8 mouse cellular contexts compared by ENCODE assay signal in the genomic region with DNA sequence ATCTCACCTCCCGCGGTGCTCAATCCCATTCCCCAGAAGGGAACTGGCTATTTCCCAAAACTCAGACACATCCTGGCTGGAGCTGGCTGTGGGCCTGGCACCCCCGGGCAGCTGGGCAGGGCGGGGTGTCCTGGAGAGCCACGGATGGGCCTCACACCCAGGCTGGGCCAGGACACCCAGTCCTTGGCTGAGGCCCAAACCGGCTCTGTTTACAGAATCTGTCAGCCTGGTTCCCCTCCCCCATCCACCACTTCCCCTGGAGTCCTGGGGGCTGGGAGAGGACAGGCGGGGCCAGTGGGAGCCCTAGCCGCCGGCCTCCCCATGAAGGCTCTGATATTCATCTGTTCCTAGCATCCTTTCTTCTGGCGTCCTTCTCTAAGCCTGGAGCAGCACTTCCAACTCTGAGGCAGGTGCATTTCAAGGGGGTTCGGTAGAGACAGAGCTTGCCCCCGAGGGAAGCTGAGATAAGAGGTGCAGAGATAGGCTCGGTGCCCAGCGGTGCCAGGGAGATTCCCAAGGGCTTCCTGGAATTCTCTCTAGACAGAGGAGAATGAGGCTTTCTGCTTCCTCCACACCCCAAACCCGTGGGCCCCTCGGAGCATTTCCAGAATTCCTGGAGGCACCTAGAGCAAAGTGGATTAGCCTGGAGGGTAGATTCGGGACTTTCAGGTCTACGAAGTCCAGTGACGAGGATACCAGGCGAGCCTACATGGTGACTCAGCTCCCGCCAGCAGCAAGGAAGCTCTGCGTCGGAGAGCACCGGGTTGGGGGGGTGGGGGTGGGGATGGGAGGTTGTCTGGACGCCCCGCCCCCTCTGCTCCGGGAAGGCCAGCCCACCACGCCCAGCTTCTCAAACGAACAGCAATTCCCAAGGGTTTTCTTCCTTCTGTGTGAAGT. TPM values are rescaled to one million over a fixed set of nuclear protein-coding genes. Genes with fewer than 3 reads are reported as not detected.
DNase-seq lines count a peak whose midpoint lies in the region; ATAC-seq lines count a peak whose summit lies in the region.

No protein-coding gene starts in this region.

- WGBS in intestine, embryonic 14.5 days = 1% methylated on average over 29 of the region's 29 CpGs

- no peaks in the 10 kb centered on the region for H3K36me3 ChIP-seq in intestine, embryonic 14.5 days (ENCODE audit: control insufficient read depth, insufficient read depth, low read length)

- no peaks in the 10 kb centered on the region for H3K27me3 ChIP-seq in intestine, embryonic 14.5 days (replicated peaks; ENCODE audit: control insufficient read depth, insufficient read depth, low read length)

- peak overlapping the region; percentile 29 for H3K9ac ChIP-seq in intestine, embryonic 14.5 days (ENCODE audit: low read length)

- H3K4me3 ChIP-seq in intestine, embryonic 14.5 days (ENCODE audit: low read depth, low read length) = peak overlapping the region; percentile 27

- H3K4me2 ChIP-seq in intestine, embryonic 14.5 days (ENCODE audit: low read length) = peak overlapping the region; percentile 59

- no peaks in the 10 kb centered on the region for H3K9me3 ChIP-seq in intestine, embryonic 14.5 days (ENCODE audit: control insufficient read depth, low read length)

- H3K27ac ChIP-seq in intestine, embryonic 14.5 days (ENCODE audit: low read depth) = peak overlapping the region; percentile 81

- peak; percentile 51 for DNase-seq in T-cell, adult 2 months (ENCODE audit: low spot score)
- peak; percentile 96 for DNase-seq in gastrocnemius, postnatal 14 days
- peak; percentile 84 for DNase-seq in intestine, embryonic 14.5 days (ENCODE audit: low spot score)
- DNase-seq in left cerebral cortex, postnatal 10 days (ENCODE audit: extremely low spot score in 1 of 2, low spot score in 2 of 2) = peak; percentile 60 to 95
- DNase-seq in right cerebral cortex, postnatal 14 days = peak; percentile 82

- peak; percentile 41 for ATAC-seq in common myeloid progenitor, adult 5-6 weeks (replicated peaks; ENCODE audit: low read depth, poor library complexity, severe bottlenecking)
- ATAC-seq in intestine, embryonic 14.5 days (replicated peaks; ENCODE audit: low FRiP score, low TSS enrichment, low read depth) = peak; percentile 87
- ATAC-seq in megakaryocyte progenitor cell, adult 5-6 weeks (replicated peaks; ENCODE audit: poor library complexity) = peak; percentile 36
- ATAC-seq in erythroid progenitor cell, adult 5-6 weeks (replicated peaks; ENCODE audit: low FRiP score, poor library complexity, severe bottlenecking) = no peak

- intact Hi-C loops in gastrocnemius, postnatal 14 days (cut with DNase I; ENCODE audit: low total_unique reads) = no loop called here
- intact Hi-C loops in left cerebral cortex, postnatal 10 days (cut with DNase I) = no loop called here

- peaks cover 13% of the 10 kb centered on the region for H3K4me1 ChIP-seq in intestine, embryonic 14.5 days (replicated peaks; ENCODE audit: control insufficient read depth, insufficient read depth, low read length)

RNA-seq across cellular contexts. Expression of gene Cdkn2aipnl, which starts 51.2 kb away (rescaled TPM):
- 60.7 and 63.6 TPM in 2 replicates for total RNA-seq in common myeloid progenitor, adult 5-6 weeks (2017)
- total RNA-seq in gastrocnemius, postnatal 14 days (2021) = 10 to 100 TPM; 14.8 to 16.2 TPM
- polyA plus RNA-seq in intestine, embryonic 14.5 days (2014; fragmentation: Nextera tagmentation; extraction: Ambion mirVana) = 99.5 and 103 TPM in 2 replicates
- total RNA-seq in left cerebral cortex, postnatal 10 days (2021) = 10 to 100 TPM; 40.9 to 41.6 TPM
- total RNA-seq in megakaryocyte progenitor cell, adult 5-6 weeks (2015) = 93.9 and 114 TPM in 2 replicates
- 66.9 and 67.3 TPM in 2 replicates for total RNA-seq in megakaryocyte progenitor cell, adult 5-6 weeks (2017)
- total RNA-seq in erythroid progenitor cell, adult 5-6 weeks (2015; ENCODE audit: low replicate concordance) = 39.0 and 45.0 TPM in 2 replicates
- 16.0 and 27.9 TPM in 2 replicates for total RNA-seq in erythroid progenitor cell, adult 5-6 weeks (2017; ENCODE audit: low replicate concordance)

RNA-seq across cellular contexts. Expression of gene Jade2, which starts 58.8 kb away (rescaled TPM):
- 8.1 and 12.7 TPM in 2 replicates for total RNA-seq in common myeloid progenitor, adult 5-6 weeks (2017)
- total RNA-seq in gastrocnemius, postnatal 14 days (2021) = 1 to 10 TPM; 2.0 to 5.0 TPM
- 0.82 and 0.95 TPM in 2 replicates for polyA plus RNA-seq in intestine, embryonic 14.5 days (2014; fragmentation: Nextera tagmentation; extraction: Ambion mirVana)
- total RNA-seq in left cerebral cortex, postnatal 10 days (2021) = 1 to 10 TPM; 6.7 to 8.2 TPM
- 5.7 and 7.7 TPM in 2 replicates for total RNA-seq in megakaryocyte progenitor cell, adult 5-6 weeks (2015)
- total RNA-seq in megakaryocyte progenitor cell, adult 5-6 weeks (2017) = 6.0 and 7.0 TPM in 2 replicates
- total RNA-seq in erythroid progenitor cell, adult 5-6 weeks (2015; ENCODE audit: low replicate concordance) = 4.3 and 4.6 TPM in 2 replicates
- 5.6 and 5.9 TPM in 2 replicates for total RNA-seq in erythroid progenitor cell, adult 5-6 weeks (2017; ENCODE audit: low replicate concordance)
